ENCODE assay signal across 7 mouse cellular contexts in genomic region chr6:31397775-31398430, GRCm38 (mm10). TPM values are rescaled to one million over a fixed set of nuclear protein-coding genes. Genes with fewer than 3 reads are reported as not detected.
DNase-seq lines count a peak whose midpoint lies in the region; ATAC-seq and TF ChIP-seq lines count a peak whose summit lies in the region.

No protein-coding gene starts in this region.

- H3K36me3 ChIP-seq in megakaryocyte, embryonic 14.5 days (replicated peaks; ENCODE audit: low read length), result peaks cover 3% of the 10 kb centered on the region
- peaks cover 20% of the 10 kb centered on the region for H3K36me3 ChIP-seq in erythroblast, embryonic 14.5 days (ENCODE audit: control insufficient read depth)
- no peaks in the 10 kb centered on the region for H3K36me3 ChIP-seq in limb, embryonic 13.5 days

- 66% methylated on average over 10 of the region's 10 CpGs for WGBS in limb, embryonic 13.5 days
- WGBS in olfactory bulb, adult 2 months, result 29% methylated on average over 10 of the region's 10 CpGs

- TF ChIP-seq POLR2A in olfactory bulb, adult 2 months (IDR thresholded peaks at IDR 0.05; ENCODE audit: insufficient read depth, low read depth, low read length), result no peak

- peak overlapping the region; percentile 95 for H3K4me3 ChIP-seq in megakaryocyte, embryonic 14.5 days (replicated peaks)
- peak overlapping the region; percentile 95 for H3K4me3 ChIP-seq in erythroblast, embryonic 14.5 days (replicated peaks)
- peak overlapping the region; percentile 96 for H3K4me3 ChIP-seq in limb, embryonic 13.5 days
- peak overlapping the region; percentile 97; the same call in 1 of the 2 replicates for H3K4me3 ChIP-seq in olfactory bulb, adult 2 months (ENCODE audit: insufficient read depth, low read depth, low read length)

- peak overlapping the region; percentile 97 for H3K4me2 ChIP-seq in limb, embryonic 13.5 days (replicated peaks)

- no peaks in the 10 kb centered on the region for H3K9me3 ChIP-seq in megakaryocyte, embryonic 14.5 days
- H3K9me3 ChIP-seq in erythroblast, embryonic 14.5 days (ENCODE audit: control insufficient read depth, low read length), result no peaks in the 10 kb centered on the region
- H3K9me3 ChIP-seq in limb, embryonic 13.5 days, result no peaks in the 10 kb centered on the region

- H3K4me1 ChIP-seq in megakaryocyte, embryonic 14.5 days, result peaks cover 62% of the 10 kb centered on the region
- H3K4me1 ChIP-seq in erythroblast, embryonic 14.5 days (ENCODE audit: control insufficient read depth), result peaks cover 64% of the 10 kb centered on the region
- peaks cover 31% of the 10 kb centered on the region for H3K4me1 ChIP-seq in limb, embryonic 13.5 days
- peaks cover 5% of the 10 kb centered on the region for H3K4me1 ChIP-seq in olfactory bulb, adult 2 months (ENCODE audit: control insufficient read depth, insufficient read depth, low read length)

- ATAC-seq in megakaryocyte, adult 5-6 weeks (ENCODE audit: poor library complexity, severe bottlenecking), result no peak
- ATAC-seq in limb, embryonic 13.5 days (ENCODE audit: low FRiP score, low read depth), result no peak

- TF ChIP-seq CTCF in olfactory bulb, adult 2 months (IDR thresholded peaks at IDR 0.05; ENCODE audit: insufficient read depth, low read depth, low read length), result no peak

- H3K27me3 ChIP-seq in megakaryocyte, embryonic 14.5 days (replicated peaks), result no peaks in the 10 kb centered on the region
- no peaks in the 10 kb centered on the region for H3K27me3 ChIP-seq in erythroblast, embryonic 14.5 days (ENCODE audit: control insufficient read depth)
- no peaks in the 10 kb centered on the region for H3K27me3 ChIP-seq in limb, embryonic 13.5 days

- no peak overlapping the region for H3K27ac ChIP-seq in limb, embryonic 13.5 days
- peak overlapping the region; percentile 70 for H3K27ac ChIP-seq in olfactory bulb, adult 2 months (ENCODE audit: insufficient read depth, low read depth, low read length)

- no peak for DNase-seq in embryo, embryonic 10 days (ENCODE audit: low spot score)
- DNase-seq in urinary bladder, postnatal 36 days (ENCODE audit: low spot score in 2 of 2), result no peak

- peak overlapping the region; percentile 98; the same call in 1 of the 2 replicates for H3K9ac ChIP-seq in limb, embryonic 13.5 days

RNA-seq across cellular contexts. Expression of gene Mkln1, which starts 0.6 kb away (rescaled TPM):
- polyA plus RNA-seq in megakaryocyte, embryonic 14.5 days (2012; ENCODE audit: insufficient read depth, low replicate concordance), result 1.6 and 19.7 TPM in 2 replicates
- total RNA-seq in megakaryocyte, adult 5-6 weeks (2015), result 139 and 155 TPM in 2 replicates
- 148 and 160 TPM in 2 replicates for total RNA-seq in megakaryocyte, adult 5-6 weeks (2017)
- 2.2 and 4.1 TPM in 2 replicates for polyA plus RNA-seq in erythroblast, embryonic 14.5 days (2012)
- 188 and 194 TPM in 2 replicates for polyA plus RNA-seq in limb, embryonic 13.5 days (2015; fragmentation: Nextera tagmentation; extraction: Ambion mirVana)
- polyA plus RNA-seq in olfactory bulb, adult 2 months (2012; ENCODE audit: insufficient read depth, insufficient read length, low replicate concordance, missing spikeins), result not detected in 2 replicates
